Mouse (Mus musculus): ENCODE data around the gene AC109138.7. TPM values are rescaled to one million over a fixed set of nuclear protein-coding genes. Genes with fewer than 3 reads are reported as not detected.
A peak's percentile ranks its signal among the peaks of the same experiment; 100 is the strongest.

The AC109138.7 gene
- polyA plus RNA-seq, 1 experiment = not detected

- H3K4me1 ChIP-seq (ENCODE audit: control insufficient read depth, insufficient read depth, low read length) = peaks cover 6% of the 10 kb centered on the region; the same call in 1 of the 2 replicates
- H3K4me3 ChIP-seq (ENCODE audit: insufficient read depth, low read length) = no peak within 1 kb of the TSS
- TF ChIP-seq POLR2A (IDR thresholded peaks at IDR 0.05; ENCODE audit: low read depth, low read length) (peak; percentile 66), CTCF (IDR thresholded peaks at IDR 0.05; ENCODE audit: borderline replicate concordance, insufficient read depth, low read length) (no peak)
- no peak within 1 kb of the TSS for H3K27ac ChIP-seq (ENCODE audit: insufficient read depth, low read length)
Observed at GRCm38 (mm10) chr19:4175368-4175947, 38.7 kb upstream of the AC109138.7 start, which contains the start of gene Carns1. Carns1 (minus strand) TSS chr19:4175479.

DNA sequence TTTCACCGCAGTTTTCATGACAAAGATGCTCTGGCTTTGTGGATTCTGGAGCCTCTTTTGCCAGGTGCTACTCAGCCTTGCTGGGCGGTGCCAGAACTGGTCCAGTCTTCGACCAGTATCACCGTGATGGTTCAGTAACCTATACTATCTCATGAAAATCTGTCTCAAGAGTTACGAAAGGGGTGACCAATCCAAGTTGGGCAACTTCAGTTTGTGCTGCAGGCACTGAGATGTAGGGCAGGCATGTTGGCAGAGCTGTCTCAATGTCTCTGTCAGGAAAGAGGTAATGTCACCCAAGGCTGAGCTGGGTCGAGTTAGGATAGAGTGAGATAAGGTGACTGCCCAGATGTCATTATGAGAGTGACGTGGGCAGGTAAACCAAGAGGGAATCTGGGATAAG lies 33.7 kb upstream of the AC109138.7 start:
- no peak overlapping the region for H3K27ac ChIP-seq (ENCODE audit: insufficient read depth, low read length)
- H3K4me1 ChIP-seq (ENCODE audit: control insufficient read depth, insufficient read depth, low read length) = 0 out of 2 replicates have a peak, but pooled peaks cover 1% of the 10 kb centered on the region
- no peak overlapping the region for H3K4me3 ChIP-seq (ENCODE audit: insufficient read depth, low read length)
- TF ChIP-seq CTCF (IDR thresholded peaks at IDR 0.05; ENCODE audit: borderline replicate concordance, insufficient read depth, low read length) (no peak), POLR2A (IDR thresholded peaks at IDR 0.05; ENCODE audit: low read depth, low read length) (no peak)

- TF ChIP-seq CTCF (IDR thresholded peaks at IDR 0.05; ENCODE audit: borderline replicate concordance, insufficient read depth, low read length) (no peak), POLR2A (IDR thresholded peaks at IDR 0.05; ENCODE audit: low read depth, low read length) (no peak)
- H3K4me3 ChIP-seq (ENCODE audit: insufficient read depth, low read length) = no peak overlapping the region
- 0 out of 2 replicates have a peak, but pooled peaks cover 3% of the 10 kb centered on the region for H3K4me1 ChIP-seq (ENCODE audit: control insufficient read depth, insufficient read depth, low read length)
- H3K27ac ChIP-seq (ENCODE audit: insufficient read depth, low read length) = no peak overlapping the region
Observed at GRCm38 (mm10) chr19:4181892-4182291, 32.3 kb upstream of the AC109138.7 start.

DNA sequence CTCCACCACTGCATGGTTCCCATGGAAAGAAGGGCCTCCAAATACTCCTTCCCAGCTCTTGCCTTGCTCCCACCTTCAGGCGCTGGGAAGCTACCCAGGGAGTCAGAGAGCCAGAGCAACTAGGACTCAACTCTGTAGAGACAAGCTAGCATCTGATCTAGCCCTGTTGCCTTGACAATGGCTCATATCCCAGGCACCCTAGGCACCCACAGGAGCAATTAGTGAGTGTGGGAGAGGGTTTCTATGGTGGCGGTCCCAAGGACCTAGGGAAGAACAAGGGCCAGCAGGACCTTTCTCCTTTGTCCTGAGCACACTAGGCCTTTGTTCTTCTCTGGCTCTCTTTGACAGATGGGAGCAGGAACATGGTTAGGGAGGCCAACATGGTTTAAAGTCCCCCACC lies 30.5 kb upstream of the AC109138.7 start:
- H3K27ac ChIP-seq (ENCODE audit: insufficient read depth, low read length) = no peak overlapping the region
- TF ChIP-seq CTCF (IDR thresholded peaks at IDR 0.05; ENCODE audit: borderline replicate concordance, insufficient read depth, low read length) (no peak), POLR2A (IDR thresholded peaks at IDR 0.05; ENCODE audit: low read depth, low read length) (no peak)
- 0 out of 2 replicates have a peak, but pooled peaks cover 3% of the 10 kb centered on the region for H3K4me1 ChIP-seq (ENCODE audit: control insufficient read depth, insufficient read depth, low read length)
- H3K4me3 ChIP-seq (ENCODE audit: insufficient read depth, low read length) = no peak overlapping the region

- 0 out of 2 replicates have a peak, but pooled peaks cover 3% of the 10 kb centered on the region for H3K4me1 ChIP-seq (ENCODE audit: control insufficient read depth, insufficient read depth, low read length)
- no peak overlapping the region for H3K27ac ChIP-seq (ENCODE audit: insufficient read depth, low read length)
- TF ChIP-seq CTCF (IDR thresholded peaks at IDR 0.05; ENCODE audit: borderline replicate concordance, insufficient read depth, low read length) = no peak
- no peak for TF ChIP-seq POLR2A (IDR thresholded peaks at IDR 0.05; ENCODE audit: low read depth, low read length)
- no peak overlapping the region for H3K4me3 ChIP-seq (ENCODE audit: insufficient read depth, low read length)
Observed at GRCm38 (mm10) chr19:4184976-4185975, 28.9 kb upstream of the AC109138.7 start.

GRCm38 (mm10) chr19:4187303-4187702 lies 26.9 kb upstream of the AC109138.7 start:
- peaks cover 7% of the 10 kb centered on the region; the same call in 1 of the 2 replicates for H3K4me1 ChIP-seq (ENCODE audit: control insufficient read depth, insufficient read depth, low read length)
- TF ChIP-seq POLR2A (IDR thresholded peaks at IDR 0.05; ENCODE audit: low read depth, low read length) (no peak), CTCF (IDR thresholded peaks at IDR 0.05; ENCODE audit: borderline replicate concordance, insufficient read depth, low read length) (no peak)
- no peak overlapping the region for H3K27ac ChIP-seq (ENCODE audit: insufficient read depth, low read length)
- no peak overlapping the region for H3K4me3 ChIP-seq (ENCODE audit: insufficient read depth, low read length)

DNA sequence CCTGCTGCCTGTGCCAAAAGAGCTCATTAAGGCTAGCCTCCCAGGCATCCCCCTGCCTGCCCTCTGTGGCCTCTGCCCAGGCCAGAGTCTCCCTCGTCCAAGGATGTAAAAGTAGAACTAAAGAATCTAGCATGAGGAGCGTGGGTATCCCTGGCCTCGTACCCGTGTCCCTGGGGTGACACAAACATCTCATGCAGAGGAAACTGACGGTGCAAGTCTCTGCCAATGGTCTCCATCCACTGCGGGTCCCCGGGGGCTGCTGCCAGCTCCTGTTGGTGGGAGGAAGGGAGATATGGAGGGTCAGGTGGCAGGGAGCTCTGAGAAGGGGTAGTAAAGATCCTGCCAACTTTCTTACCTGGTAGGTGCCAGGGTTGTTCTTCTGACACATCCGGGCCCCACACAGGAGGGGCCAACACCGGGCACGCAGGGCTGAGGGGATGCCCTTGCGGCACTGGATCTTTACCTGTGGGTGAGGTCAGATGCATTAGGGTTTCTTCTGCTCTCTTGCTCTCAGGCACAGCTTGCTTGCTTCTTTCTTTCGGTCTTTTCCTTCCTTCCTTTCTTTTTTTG lies 25.0 kb upstream of the AC109138.7 start:
- TF ChIP-seq POLR2A (IDR thresholded peaks at IDR 0.05; ENCODE audit: low read depth, low read length) = no peak
- TF ChIP-seq CTCF (IDR thresholded peaks at IDR 0.05; ENCODE audit: borderline replicate concordance, insufficient read depth, low read length) = no peak
- H3K4me1 ChIP-seq (ENCODE audit: control insufficient read depth, insufficient read depth, low read length) = peaks cover 13% of the 10 kb centered on the region
- no peak overlapping the region for H3K27ac ChIP-seq (ENCODE audit: insufficient read depth, low read length)
- no peak overlapping the region for H3K4me3 ChIP-seq (ENCODE audit: insufficient read depth, low read length)

DNA sequence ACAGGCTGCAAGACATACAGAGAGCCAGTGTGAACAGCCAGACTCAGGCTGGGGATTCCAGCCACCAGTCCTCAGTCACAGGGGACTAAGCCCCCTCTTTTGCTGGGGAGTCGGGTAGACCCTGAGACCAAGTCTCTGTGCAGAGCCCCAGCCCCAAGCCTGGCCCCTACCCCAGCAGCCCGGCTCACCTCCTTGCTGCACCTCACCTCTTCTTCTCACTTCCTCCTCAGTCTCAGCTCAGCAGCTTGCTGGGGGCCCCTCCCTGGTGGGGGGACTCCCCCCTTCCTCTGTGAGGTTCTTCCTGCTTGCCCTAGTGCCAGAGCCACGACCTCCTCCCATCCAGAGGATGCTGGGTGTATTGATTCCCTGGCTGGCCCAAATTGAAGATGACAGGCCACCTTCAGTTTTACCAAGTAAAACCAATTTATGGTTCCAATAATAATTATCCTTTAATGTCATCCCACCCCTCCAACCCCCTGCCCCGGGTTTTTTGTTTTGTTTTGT lies 23.3 kb upstream of the AC109138.7 start, which contains the start of gene Tbc1d10c:
Gene Tbc1d10c, minus strand, starts transcription at position 454 of the 504 bp plus-strand sequence.
- H3K27ac ChIP-seq (ENCODE audit: insufficient read depth, low read length) = peak within 1 kb of the TSS; percentile 76
- H3K4me3 ChIP-seq (ENCODE audit: insufficient read depth, low read length) = peak within 1 kb of the TSS; percentile 94
- TF ChIP-seq POLR2A (IDR thresholded peaks at IDR 0.05; ENCODE audit: low read depth, low read length) (no peak), CTCF (IDR thresholded peaks at IDR 0.05; ENCODE audit: borderline replicate concordance, insufficient read depth, low read length) (no peak)
- peaks cover 10% of the 10 kb centered on the region for H3K4me1 ChIP-seq (ENCODE audit: control insufficient read depth, insufficient read depth, low read length)

DNA sequence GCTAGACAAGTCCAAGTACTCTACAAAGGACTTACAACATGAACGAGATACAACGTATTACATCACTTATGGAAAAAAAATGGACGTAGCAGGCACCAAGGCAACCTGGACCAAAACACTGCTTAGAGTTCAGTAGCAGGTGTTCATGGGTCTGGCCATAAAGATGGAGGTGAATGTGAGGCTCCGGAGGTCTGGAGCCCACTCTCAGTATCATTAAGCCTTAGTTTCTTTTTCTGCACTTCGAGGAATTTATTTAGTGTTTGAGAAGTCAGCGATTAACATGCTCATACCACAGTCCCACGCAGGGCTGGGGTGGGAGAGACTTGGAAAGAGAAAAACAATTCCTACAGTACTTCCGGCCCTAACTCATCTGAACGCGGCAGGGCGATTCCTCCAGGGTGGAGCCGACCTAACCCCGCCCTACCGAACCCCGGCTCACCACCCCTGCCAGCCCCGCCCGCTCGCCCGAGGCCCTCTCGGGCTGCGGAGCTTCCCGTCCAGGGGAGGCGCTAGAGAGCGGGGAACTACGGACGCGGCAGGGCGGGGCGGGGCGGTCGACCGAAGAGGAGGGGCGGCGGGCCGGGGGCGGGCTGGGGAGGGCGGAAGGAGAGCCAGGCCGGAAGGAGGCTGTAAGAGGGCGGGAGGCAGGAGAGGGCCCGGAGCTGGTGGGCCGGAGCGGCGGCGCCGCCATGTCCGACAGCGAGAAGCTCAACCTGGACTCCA lies 22.5 kb upstream of the AC109138.7 start, which contains the start of gene Ppp1ca:
Gene Ppp1ca, plus strand, starts transcription at position 538 of the 723 bp plus-strand sequence.
- Histone ChIP-seq H3K27ac (ENCODE audit: insufficient read depth, low read length) (peak within 1 kb of the TSS; percentile 76), H3K4me3 (ENCODE audit: insufficient read depth, low read length) (peak within 1 kb of the TSS; percentile 94), H3K4me1 (ENCODE audit: control insufficient read depth, insufficient read depth, low read length) (peaks cover 18% of the 10 kb centered on the region)
- TF ChIP-seq POLR2A (IDR thresholded peaks at IDR 0.05; ENCODE audit: low read depth, low read length) = peak; percentile 89
- peak; percentile 47; the same call in 1 of the 2 replicates for TF ChIP-seq CTCF (IDR thresholded peaks at IDR 0.05; ENCODE audit: borderline replicate concordance, insufficient read depth, low read length)
